Mouse (Mus musculus) midbrain, embryonic 10.5 days (tissue): Measurements from ENCODE around the gene Zcchc2. TPM values are rescaled to one million over a fixed set of nuclear protein-coding genes. Genes with fewer than 3 reads are reported as not detected.
A peak's percentile ranks its signal among the peaks of the same experiment; 100 is the strongest.

ENCODE experiments used
- DNase-seq: peaks from one replicate; pipeline ENCODE4 v3.0.0-alpha.2; 2017; ENCODE audit warnings: low spot score
- H3K27ac ChIP-seq: fragments of 300-500 bp; sonication (generic); replicated peaks from 2 replicates; pipeline ENCODE4 v1.5.1; 2016; ENCODE audit warnings: mild to moderate bottlenecking
- H3K27me3 ChIP-seq: fragments of 300-500 bp; sonication (generic); 2 replicates; pipeline ENCODE4 v1.6.1; 2016; ENCODE audit warnings: low read depth, mild to moderate bottlenecking; ENCODE audit not compliant: poor library complexity, severe bottlenecking
- H3K36me3 ChIP-seq: fragments of 300-500 bp; sonication (generic); 2 replicates; pipeline ENCODE4 v1.6.1; 2016; ENCODE audit warnings: mild to moderate bottlenecking, moderate library complexity
- H3K4me1 ChIP-seq: fragments of 300-500 bp; sonication (generic); 2 replicates; pipeline ENCODE4 v1.6.1; 2016
- H3K4me3 ChIP-seq: fragments of 300-500 bp; sonication (generic); 2 replicates; pipeline ENCODE4 v1.5.1; 2016; ENCODE audit warnings: mild to moderate bottlenecking, moderate library complexity
- H3K9me3 ChIP-seq: fragments of 300-500 bp; sonication (generic); replicated peaks from 2 replicates; pipeline ENCODE4 v1.6.1; 2016; ENCODE audit warnings: mild to moderate bottlenecking
- WGBS: fragments of 180-500 bp; shearing (Covaris S2); methylation state at CpG from one replicate; pipeline ENCODE4 v1.1.7; 2016; 5-methylcytosine and 5-hydroxymethylcytosine counted together
- polyA plus RNA-seq: library from polyadenylated mRNA; unstranded; fragments of >200 nt; fragmentation: Nextera tagmentation; extraction: Ambion mirVana; gene quantifications from 2 replicates; pipeline ENCODE4 v1.2.1, GENCODE M21; 2016

The Zcchc2 gene
- 1.7 and 1.9 TPM in 2 replicates for polyA plus RNA-seq

- under 1% methylated on average over 68 of the region's 83 CpGs for WGBS
- Histone ChIP-seq H3K36me3 (no peaks in the 10 kb centered on the region), H3K27me3 (peaks cover 18% of the 10 kb centered on the region), H3K4me3 (peak within 1 kb of the TSS; percentile 86), H3K27ac (peak within 1 kb of the TSS; percentile 91), H3K9me3 (no peaks in the 10 kb centered on the region), H3K4me1 (peaks cover 47% of the 10 kb centered on the region)
- peak; percentile 99 for DNase-seq
Measured at GRCm38 (mm10) chr1:105990138-105990821, at the start of gene Zcchc2. Zcchc2 (plus strand) TSS chr1:105990406.

DNA sequence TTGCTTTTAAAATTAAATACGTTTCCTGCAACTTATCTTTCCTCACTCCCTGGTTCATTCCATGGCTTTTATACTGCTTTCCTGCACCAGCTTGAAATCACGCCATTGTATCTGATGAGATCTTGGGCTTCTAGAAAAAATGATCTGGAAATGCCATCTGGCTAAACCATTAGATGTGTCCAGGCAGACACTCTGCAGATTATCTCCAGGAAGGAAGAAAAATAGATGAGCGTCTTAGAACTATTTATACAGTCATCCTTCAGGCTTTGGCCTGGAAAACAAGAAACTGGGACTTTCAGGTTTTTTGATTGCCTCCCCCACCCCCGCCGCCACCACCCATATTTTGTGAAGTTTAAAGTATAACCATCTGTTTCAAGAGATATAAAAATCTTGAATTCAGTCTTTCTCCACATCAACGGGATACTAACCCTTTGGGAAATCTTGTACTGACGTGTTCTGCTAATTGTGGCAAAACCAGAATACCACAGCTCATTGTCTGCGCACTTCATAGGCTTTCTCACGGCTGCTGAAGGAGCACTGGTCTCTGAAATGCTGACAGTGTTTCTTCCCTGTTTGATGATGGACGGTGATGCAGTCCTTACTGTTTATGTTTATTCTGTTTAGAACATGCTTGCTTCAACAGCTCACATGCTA lies 45.2 kb upstream of the Zcchc2 start:
- H3K4me1 ChIP-seq, result no peaks in the 10 kb centered on the region
- H3K36me3 ChIP-seq, result no peaks in the 10 kb centered on the region
- H3K27me3 ChIP-seq, result no peaks in the 10 kb centered on the region
- 90% methylated on average over 10 of the region's 10 CpGs for WGBS
- DNase-seq, result no peak
- H3K4me3 ChIP-seq, result no peak overlapping the region
- no peak overlapping the region for H3K27ac ChIP-seq
- no peaks in the 10 kb centered on the region for H3K9me3 ChIP-seq

- Histone ChIP-seq H3K27me3 (no peaks in the 10 kb centered on the region), H3K4me1 (no peaks in the 10 kb centered on the region), H3K9me3 (no peaks in the 10 kb centered on the region), H3K36me3 (no peaks in the 10 kb centered on the region), H3K27ac (no peak overlapping the region), H3K4me3 (no peak overlapping the region)
- no peak for DNase-seq
- WGBS, result 85% methylated on average over 13 of the region's 13 CpGs
Measured at GRCm38 (mm10) chr1:105946581-105947540, 43.3 kb upstream of the Zcchc2 start.

- H3K9me3 ChIP-seq, result no peaks in the 10 kb centered on the region
- H3K27ac ChIP-seq, result no peak overlapping the region
- H3K36me3 ChIP-seq, result no peaks in the 10 kb centered on the region
- no peak overlapping the region for H3K4me3 ChIP-seq
- no peaks in the 10 kb centered on the region for H3K27me3 ChIP-seq
- DNase-seq, result no peak
- 79% methylated on average over 6 of the region's 6 CpGs for WGBS
- no peaks in the 10 kb centered on the region for H3K4me1 ChIP-seq
Measured at GRCm38 (mm10) chr1:105948352-105948751, 41.9 kb upstream of the Zcchc2 start.

DNA sequence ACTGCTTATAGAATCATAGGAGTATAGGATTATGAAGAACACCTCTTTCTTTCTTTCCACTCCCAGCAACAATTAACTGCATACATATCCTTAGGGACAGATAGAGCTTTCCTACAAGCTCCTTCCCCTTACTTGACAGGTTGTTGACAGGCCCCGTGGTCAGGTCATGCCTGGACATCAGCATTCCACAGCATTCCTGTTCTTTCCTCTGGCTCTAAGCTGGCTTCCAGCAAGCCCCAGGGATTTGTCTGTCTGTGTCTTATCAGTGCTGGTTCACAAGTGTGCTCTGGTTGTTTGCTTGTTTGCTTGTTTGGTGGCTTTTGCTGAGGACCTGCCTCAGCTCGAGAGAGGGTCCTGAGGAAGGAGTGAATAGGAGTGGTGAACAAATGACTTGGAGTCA lies 36.6 kb upstream of the Zcchc2 start:
- H3K4me3 ChIP-seq, result no peak overlapping the region
- WGBS, result 68% methylated on average over 2 of the region's 2 CpGs

DNA sequence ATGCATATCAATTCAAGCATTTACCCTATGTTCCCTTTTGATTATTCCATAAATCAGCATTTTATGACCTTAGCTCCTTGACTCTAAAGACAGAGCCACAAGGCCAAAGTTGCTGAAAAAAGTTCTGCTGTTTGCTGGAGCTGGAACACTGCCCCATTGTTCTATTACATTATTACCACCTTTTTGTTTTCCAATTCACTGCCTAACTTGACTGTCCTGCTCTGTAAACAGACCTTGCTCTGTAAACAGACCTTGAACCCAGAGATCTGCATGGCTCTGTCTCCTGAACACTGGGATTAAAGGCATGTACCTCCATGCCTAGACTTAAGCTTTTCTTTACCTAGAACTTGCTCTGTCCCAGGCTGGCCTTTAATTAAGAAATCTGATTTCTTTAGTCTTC lies 36.2 kb upstream of the Zcchc2 start:
- no peak for DNase-seq
- H3K27ac ChIP-seq, result no peak overlapping the region
- H3K4me3 ChIP-seq, result no peak overlapping the region
- H3K36me3 ChIP-seq, result no peaks in the 10 kb centered on the region
- no peaks in the 10 kb centered on the region for H3K27me3 ChIP-seq
- no peaks in the 10 kb centered on the region for H3K9me3 ChIP-seq
- no peaks in the 10 kb centered on the region for H3K4me1 ChIP-seq

More for the DNA sequence above, 36.6 kb upstream of the Zcchc2 start:
- Histone ChIP-seq H3K27me3 (no peaks in the 10 kb centered on the region), H3K36me3 (no peaks in the 10 kb centered on the region), H3K9me3 (no peaks in the 10 kb centered on the region), H3K4me1 (no peaks in the 10 kb centered on the region), H3K27ac (no peak overlapping the region)
- no peak for DNase-seq

GRCm38 (mm10) chr1:105956057-105956456 lies 34.1 kb upstream of the Zcchc2 start:
- H3K27ac ChIP-seq, result no peak overlapping the region
- no peak overlapping the region for H3K4me3 ChIP-seq
- DNase-seq, result no peak
- no peaks in the 10 kb centered on the region for H3K27me3 ChIP-seq
- 68% methylated on average over 5 of the region's 5 CpGs for WGBS
- H3K4me1 ChIP-seq, result no peaks in the 10 kb centered on the region
- no peaks in the 10 kb centered on the region for H3K9me3 ChIP-seq
- no peaks in the 10 kb centered on the region for H3K36me3 ChIP-seq

DNA sequence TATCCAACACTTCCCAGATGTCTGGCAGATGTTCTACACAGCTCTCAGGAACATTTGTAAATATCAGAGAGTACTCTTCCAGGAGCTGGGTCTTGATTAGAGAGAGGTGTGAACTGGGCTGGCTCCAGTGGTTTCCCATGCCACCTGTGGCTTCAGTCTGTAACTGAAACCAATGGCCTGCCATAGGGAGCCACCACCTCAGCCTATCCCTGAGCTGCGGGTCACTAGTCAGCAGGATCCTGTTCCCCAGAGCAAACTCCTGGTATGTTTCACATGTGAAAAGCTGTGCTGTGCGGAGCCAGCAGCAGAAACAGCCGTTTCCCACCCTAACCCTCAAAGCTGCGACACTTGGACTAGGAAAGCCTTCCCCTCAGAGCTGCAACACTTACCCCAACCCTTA lies 28.7 kb upstream of the Zcchc2 start:
- no peaks in the 10 kb centered on the region for H3K27me3 ChIP-seq
- H3K27ac ChIP-seq, result no peak overlapping the region
- H3K36me3 ChIP-seq, result no peaks in the 10 kb centered on the region
- no peaks in the 10 kb centered on the region for H3K9me3 ChIP-seq
- no peak for DNase-seq
- no peak overlapping the region for H3K4me3 ChIP-seq
- H3K4me1 ChIP-seq, result no peaks in the 10 kb centered on the region
- WGBS, result 77% methylated on average over 4 of the region's 4 CpGs

DNA sequence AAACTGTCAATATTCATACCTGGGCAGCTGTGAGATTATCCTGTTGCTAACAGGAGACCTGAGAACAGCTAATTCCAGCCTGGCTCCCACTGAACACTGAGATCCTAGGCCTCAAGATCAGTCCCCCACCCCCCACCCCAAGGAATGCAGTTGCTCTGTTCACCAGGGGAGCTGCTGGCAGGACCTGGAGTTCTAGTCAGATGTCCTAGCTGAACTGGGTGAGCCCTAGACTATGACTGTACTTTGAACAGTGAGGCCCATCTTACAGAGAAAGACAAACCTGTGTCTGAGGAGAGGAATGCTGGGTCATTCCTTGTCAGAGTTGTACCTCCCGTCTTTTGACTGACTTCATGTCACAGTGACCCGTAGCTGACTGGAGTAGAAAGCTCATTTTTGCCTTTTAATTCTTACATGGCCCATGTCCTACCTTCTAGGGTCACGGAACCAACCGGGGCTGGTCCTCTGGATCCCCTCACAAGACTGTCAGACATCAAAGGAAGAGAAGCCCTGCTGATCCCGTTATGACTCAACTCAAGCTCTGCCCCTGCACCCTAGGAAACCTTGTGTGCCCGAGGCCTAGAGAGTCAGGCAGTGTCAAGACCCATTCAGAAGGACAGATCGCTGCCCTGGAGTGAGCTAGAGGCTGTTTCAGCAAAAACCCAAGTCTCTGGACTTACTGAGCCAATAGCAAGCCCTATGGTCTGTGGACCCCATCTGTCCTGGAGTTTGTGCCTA lies 28.0 kb upstream of the Zcchc2 start:
- WGBS, result 61% methylated on average over 7 of the region's 7 CpGs
- Histone ChIP-seq H3K27ac (no peak overlapping the region), H3K36me3 (no peaks in the 10 kb centered on the region), H3K4me3 (no peak overlapping the region), H3K27me3 (no peaks in the 10 kb centered on the region), H3K9me3 (no peaks in the 10 kb centered on the region), H3K4me1 (no peaks in the 10 kb centered on the region)
- no peak for DNase-seq

DNA sequence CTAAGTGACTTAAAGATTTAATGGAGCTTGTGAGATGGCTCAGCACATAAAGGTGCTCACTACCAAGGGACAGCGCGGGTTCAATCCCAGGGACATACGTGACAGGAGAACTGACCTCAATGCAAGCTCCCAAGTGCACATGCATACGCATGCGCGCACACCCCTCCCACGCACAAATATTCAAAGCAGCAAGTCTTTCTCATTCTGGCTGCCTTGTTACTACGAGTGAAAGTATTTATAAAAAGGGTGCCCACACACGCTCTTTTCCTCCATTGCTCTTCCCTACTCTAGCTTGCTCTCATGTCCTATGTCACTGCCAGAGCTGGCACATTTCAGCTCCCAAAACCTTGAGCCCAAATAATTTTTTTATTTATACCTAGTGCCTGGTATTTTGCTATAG lies 27.4 kb upstream of the Zcchc2 start:
- no peaks in the 10 kb centered on the region for H3K36me3 ChIP-seq
- no peak for DNase-seq
- no peaks in the 10 kb centered on the region for H3K4me1 ChIP-seq
- H3K9me3 ChIP-seq, result no peaks in the 10 kb centered on the region
- no peak overlapping the region for H3K27ac ChIP-seq
- H3K4me3 ChIP-seq, result no peak overlapping the region
- no peaks in the 10 kb centered on the region for H3K27me3 ChIP-seq
- 96% methylated on average over 9 of the region's 9 CpGs for WGBS

- 75% methylated on average over 4 of the region's 4 CpGs for WGBS
- no peak overlapping the region for H3K4me3 ChIP-seq
- DNase-seq, result no peak
- no peak overlapping the region for H3K27ac ChIP-seq
- no peaks in the 10 kb centered on the region for H3K36me3 ChIP-seq
- no peaks in the 10 kb centered on the region for H3K4me1 ChIP-seq
- H3K27me3 ChIP-seq, result no peaks in the 10 kb centered on the region
- H3K9me3 ChIP-seq, result no peaks in the 10 kb centered on the region
Measured at GRCm38 (mm10) chr1:105964514-105964913, 25.7 kb upstream of the Zcchc2 start.

DNA sequence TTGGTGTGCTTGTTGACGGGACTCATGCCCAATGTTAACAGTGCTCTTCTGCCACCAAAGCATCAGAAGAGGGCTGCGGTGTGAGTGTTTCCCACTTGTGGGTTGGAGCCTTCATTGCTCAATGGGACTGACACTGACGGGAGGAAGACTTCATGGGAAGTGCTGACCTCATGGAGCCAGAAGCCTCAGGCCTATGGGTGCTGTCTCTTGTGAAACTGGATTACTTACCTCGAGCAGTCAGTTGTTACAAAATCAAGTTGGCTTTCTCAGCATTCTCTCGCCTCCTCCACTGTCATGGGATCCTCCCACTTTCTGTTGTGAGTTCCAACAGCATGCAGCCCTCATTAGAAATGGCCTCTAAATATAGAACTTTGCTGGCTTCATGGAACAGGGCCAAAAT lies 25.0 kb upstream of the Zcchc2 start:
- Histone ChIP-seq H3K4me1 (no peaks in the 10 kb centered on the region), H3K36me3 (no peaks in the 10 kb centered on the region), H3K9me3 (no peaks in the 10 kb centered on the region), H3K27ac (no peak overlapping the region), H3K4me3 (no peak overlapping the region), H3K27me3 (no peaks in the 10 kb centered on the region)
- 89% methylated on average over 5 of the region's 5 CpGs for WGBS
- DNase-seq, result no peak
